Mouse (Mus musculus): ENCODE results near the gene Pdpn. TPM values are rescaled to one million over a fixed set of nuclear protein-coding genes. Genes with fewer than 3 reads are reported as not detected.

Pdpn gene
- polyA plus RNA-seq, 1 experiment from 2014 or later: 89.1 TPM

DNA sequence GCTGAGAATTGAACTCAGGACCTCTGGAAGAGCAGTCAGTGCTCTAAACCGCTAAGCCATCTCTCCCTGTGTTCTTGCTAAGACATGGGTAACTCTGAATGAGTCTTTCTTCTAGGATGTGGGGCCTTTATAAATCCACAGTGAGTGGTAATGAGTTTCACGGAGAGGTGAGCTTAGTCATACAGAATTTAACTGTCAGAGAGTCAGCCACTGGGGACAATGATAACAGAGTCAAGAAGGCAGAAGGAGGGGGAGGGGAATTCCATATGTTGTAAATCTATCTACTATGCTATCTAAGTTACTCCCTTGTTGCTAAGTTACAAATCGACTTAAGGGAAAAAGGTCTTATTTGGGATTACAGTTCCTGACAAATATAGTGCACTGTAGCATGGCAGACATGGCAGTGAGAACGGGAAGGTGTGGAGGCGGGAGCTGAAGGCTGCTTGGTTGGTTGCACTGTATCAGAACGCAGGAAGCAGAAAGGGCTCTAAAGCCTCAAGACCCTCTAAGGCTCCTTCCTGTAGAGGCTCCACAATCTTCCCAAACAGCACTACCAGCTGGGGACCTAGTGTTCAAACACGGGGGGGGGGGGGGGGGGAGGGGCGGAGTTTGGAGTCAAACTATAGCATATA is 39.5 kb downstream of the Pdpn start:
- H3K27me3 ChIP-seq: no peaks in the 10 kb centered on the region
- H3K4me1 ChIP-seq: peaks cover 9% of the 10 kb centered on the region
- no peak overlapping the region for H3K27ac ChIP-seq
- H3K9ac ChIP-seq: no peak overlapping the region
- H3K36me3 ChIP-seq: no peaks in the 10 kb centered on the region
- no peaks in the 10 kb centered on the region for H3K9me3 ChIP-seq (replicated peaks)
- peak; percentile 63; the same call in 1 of the 2 replicates for ATAC-seq (ENCODE audit: low FRiP score)
- WGBS: 55% methylated on average over 8 of the region's 8 CpGs
- H3K4me3 ChIP-seq: no peak overlapping the region
- H3K4me2 ChIP-seq (replicated peaks): no peak overlapping the region

DNA sequence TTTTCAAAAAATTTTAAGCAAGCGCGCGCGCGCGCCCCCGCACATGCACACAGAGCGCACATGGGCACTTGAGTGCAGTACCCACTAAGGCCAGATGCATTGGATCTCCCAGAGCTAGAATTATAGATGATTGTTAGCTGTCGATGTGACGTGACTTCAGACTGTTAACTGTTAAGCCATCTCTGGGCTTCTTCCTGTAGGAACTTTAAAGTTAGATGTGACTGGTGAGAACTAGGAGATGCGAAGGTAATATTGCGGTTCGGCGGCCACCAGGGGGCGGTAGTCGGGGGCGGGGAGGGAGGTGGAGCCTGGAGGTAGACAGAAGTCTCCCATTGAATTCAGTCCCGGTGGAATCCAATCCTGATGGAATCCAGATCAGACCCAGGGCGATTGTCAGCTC is 40.8 kb downstream of the Pdpn start:
- Histone ChIP-seq H3K9me3 (replicated peaks) (no peaks in the 10 kb centered on the region), H3K4me3 (no peak overlapping the region), H3K9ac (no peak overlapping the region), H3K36me3 (no peaks in the 10 kb centered on the region), H3K27ac (no peak overlapping the region), H3K4me2 (replicated peaks) (peak overlapping the region; percentile 14), H3K27me3 (no peaks in the 10 kb centered on the region), H3K4me1 (peaks cover 9% of the 10 kb centered on the region)
- WGBS: 37% methylated on average over 19 of the region's 19 CpGs
- 0 out of 2 replicates have a peak, but pooled peaks have one; percentile 20 for ATAC-seq (ENCODE audit: low FRiP score)

DNA sequence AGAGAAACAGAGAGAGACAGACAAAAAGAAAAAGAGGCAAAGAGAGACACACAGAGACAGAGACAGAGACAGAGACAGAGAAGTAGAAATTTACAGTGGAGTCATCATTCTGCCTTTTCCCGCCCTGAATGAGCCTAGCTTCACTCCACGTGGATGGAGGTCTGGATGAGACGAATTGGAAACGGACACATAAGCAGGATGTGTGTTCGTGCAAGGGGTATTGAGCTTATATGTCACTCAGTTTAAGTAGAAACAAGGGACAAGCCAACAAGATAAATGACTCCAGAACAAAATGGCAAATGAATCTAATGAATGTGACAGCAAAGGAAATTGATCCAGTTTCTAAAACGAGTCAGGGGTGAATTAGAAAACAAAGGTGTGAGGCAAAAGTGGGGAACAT is 41.4 kb downstream of the Pdpn start:
- ATAC-seq (ENCODE audit: low FRiP score): no peak
- peaks cover 9% of the 10 kb centered on the region for H3K4me1 ChIP-seq

DNA sequence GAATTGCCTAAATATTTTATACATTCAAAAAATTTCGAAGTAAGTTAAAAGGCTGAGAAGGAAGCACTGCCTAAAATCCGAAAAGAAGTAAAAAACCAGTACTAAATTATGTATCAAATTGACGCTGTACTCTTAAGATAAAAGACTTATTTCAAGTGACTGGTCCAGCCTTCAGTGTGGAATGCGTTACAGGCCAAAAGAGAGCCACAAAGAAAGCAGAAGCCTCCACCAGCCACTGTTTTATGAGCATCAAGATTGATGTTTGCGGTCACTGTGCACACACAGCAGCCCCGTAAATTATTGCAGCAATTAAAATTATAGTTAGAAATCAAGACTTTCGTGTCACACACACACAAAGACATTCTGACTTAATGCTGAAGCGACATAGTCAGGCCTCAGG is 43.8 kb downstream of the Pdpn start:
- no peak for ATAC-seq (ENCODE audit: low FRiP score)
- no peak overlapping the region for H3K4me2 ChIP-seq (replicated peaks)
- H3K27ac ChIP-seq: no peak overlapping the region
- H3K36me3 ChIP-seq: no peaks in the 10 kb centered on the region
- peaks cover 9% of the 10 kb centered on the region for H3K4me1 ChIP-seq
- no peaks in the 10 kb centered on the region for H3K27me3 ChIP-seq
- no peak overlapping the region for H3K4me3 ChIP-seq
- 85% methylated on average over 8 of the region's 8 CpGs for WGBS
- H3K9ac ChIP-seq: no peak overlapping the region
- H3K9me3 ChIP-seq (replicated peaks): no peaks in the 10 kb centered on the region

More for the DNA sequence above, 41.4 kb downstream of the Pdpn start:
- Histone ChIP-seq H3K27me3 (no peaks in the 10 kb centered on the region), H3K27ac (no peak overlapping the region), H3K4me2 (replicated peaks) (no peak overlapping the region), H3K9me3 (replicated peaks) (no peaks in the 10 kb centered on the region), H3K9ac (no peak overlapping the region), H3K4me3 (no peak overlapping the region), H3K36me3 (no peaks in the 10 kb centered on the region)
- WGBS: 40% methylated on average over 6 of the region's 6 CpGs

DNA sequence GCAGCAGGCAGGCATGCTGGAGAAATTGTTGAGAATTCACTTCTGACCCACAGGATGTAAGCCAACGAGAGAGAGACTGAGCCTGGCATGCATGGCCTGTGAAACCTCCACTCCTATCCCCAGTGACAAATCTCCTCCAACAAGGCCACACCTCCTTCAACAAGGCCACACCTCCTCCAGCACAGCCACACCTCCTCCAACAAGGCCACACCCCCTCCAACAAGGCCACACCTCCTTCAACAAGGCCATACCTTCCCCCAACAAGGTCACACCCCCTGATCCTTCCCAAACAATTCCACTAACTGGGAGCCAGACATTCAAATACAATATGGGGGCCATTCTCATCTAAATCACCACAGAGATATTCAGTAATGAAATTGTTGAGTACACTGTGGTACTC is 46.0 kb downstream of the Pdpn start:
- Histone ChIP-seq H3K9me3 (replicated peaks) (no peaks in the 10 kb centered on the region), H3K4me2 (replicated peaks) (no peak overlapping the region), H3K27me3 (no peaks in the 10 kb centered on the region), H3K27ac (no peak overlapping the region), H3K4me3 (no peak overlapping the region), H3K36me3 (no peaks in the 10 kb centered on the region), H3K4me1 (no peaks in the 10 kb centered on the region), H3K9ac (no peak overlapping the region)
- no peak for ATAC-seq (ENCODE audit: low FRiP score)
- 91% methylated on average over 1 of the region's 1 CpGs for WGBS

DNA sequence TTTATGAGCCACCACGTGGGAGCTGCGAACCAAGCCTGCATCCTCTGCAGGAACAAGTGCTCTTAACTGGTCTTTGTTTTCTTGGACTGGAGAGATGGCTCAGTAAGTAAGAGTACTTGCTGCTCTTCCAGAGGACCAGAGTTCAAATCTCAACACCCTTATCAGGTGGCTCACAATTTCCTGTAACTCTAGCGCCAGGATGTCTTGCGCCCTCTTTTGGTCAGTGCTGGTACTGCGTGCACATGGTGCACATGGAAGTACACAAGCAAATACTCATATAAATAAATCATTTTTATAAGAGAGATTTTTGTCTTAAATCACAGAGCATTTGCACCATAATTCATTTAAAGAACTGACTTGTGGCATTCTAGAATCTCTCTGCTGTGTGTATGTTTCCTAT is 51.3 kb downstream of the Pdpn start:
- H3K9me3 ChIP-seq (replicated peaks): no peaks in the 10 kb centered on the region
- H3K4me3 ChIP-seq: no peak overlapping the region
- no peak overlapping the region for H3K27ac ChIP-seq
- WGBS: 73% methylated on average over 5 of the region's 5 CpGs
- no peaks in the 10 kb centered on the region for H3K4me1 ChIP-seq
- H3K4me2 ChIP-seq (replicated peaks): no peak overlapping the region
- H3K36me3 ChIP-seq: no peaks in the 10 kb centered on the region
- ATAC-seq (ENCODE audit: low FRiP score): no peak
- no peak overlapping the region for H3K9ac ChIP-seq
- H3K27me3 ChIP-seq: no peaks in the 10 kb centered on the region

DNA sequence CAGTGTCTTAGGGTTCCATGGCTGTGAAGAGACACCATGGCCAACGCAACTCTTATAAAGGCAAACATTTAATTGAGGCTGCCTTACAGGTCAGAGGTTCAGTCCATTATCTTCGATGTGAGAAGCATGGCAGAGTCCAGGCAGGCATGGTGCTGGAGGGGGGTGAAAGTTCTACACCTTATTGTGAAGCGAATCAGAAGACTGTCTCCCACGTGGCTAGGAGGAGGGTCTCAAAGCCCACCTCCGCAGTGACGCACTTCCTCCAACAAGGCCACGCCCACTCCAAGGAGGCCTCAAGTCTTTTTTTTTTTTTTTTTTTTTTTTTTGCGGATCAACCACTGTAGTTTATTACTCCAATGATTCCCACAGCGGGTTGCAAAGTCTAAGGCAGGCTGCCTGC is 58.1 kb downstream of the Pdpn start:
- Histone ChIP-seq H3K9me3 (replicated peaks) (no peaks in the 10 kb centered on the region), H3K27me3 (no peaks in the 10 kb centered on the region), H3K27ac (no peak overlapping the region), H3K4me2 (replicated peaks) (no peak overlapping the region), H3K9ac (no peak overlapping the region), H3K4me3 (no peak overlapping the region), H3K4me1 (no peaks in the 10 kb centered on the region), H3K36me3 (no peaks in the 10 kb centered on the region)
- ATAC-seq (ENCODE audit: low FRiP score): no peak
- 78% methylated on average over 9 of the region's 9 CpGs for WGBS

DNA sequence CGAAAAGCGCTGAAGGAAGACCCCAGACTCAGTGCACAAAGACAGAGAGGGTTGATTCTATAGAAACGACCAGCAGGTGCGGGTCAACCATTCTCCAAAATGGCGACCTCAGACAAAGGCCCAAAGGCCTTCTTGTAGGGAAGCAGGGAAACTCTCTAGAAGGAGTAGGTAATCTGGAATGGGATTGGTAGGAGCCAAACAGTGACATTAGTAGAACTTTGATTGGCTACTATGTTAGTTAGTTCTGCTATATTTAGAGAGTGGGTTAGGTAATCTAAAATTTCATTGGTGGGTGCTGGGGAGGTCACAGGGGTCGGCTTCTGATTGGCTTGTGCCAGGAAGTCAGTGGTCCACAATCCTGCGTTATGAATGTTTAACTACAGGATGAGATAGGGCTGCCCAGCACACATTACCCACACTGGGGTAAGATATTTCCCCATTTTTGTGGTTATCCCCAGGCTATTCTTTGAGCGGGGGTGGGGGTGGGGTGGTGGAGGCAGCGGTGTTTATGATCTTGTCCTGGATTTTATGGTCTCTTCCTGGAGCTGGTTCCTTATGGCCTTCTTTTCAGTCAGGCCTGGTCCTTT is 59.7 kb downstream of the Pdpn start:
- ATAC-seq (ENCODE audit: low FRiP score): no peak
- Histone ChIP-seq H3K4me3 (no peak overlapping the region), H3K9me3 (replicated peaks) (0 out of 2 replicates have a peak, but pooled peaks cover under 1% of the 10 kb centered on the region), H3K27ac (no peak overlapping the region), H3K4me2 (replicated peaks) (no peak overlapping the region), H3K36me3 (no peaks in the 10 kb centered on the region), H3K9ac (no peak overlapping the region), H3K4me1 (no peaks in the 10 kb centered on the region), H3K27me3 (no peaks in the 10 kb centered on the region)
- WGBS: 88% methylated on average over 9 of the region's 9 CpGs

DNA sequence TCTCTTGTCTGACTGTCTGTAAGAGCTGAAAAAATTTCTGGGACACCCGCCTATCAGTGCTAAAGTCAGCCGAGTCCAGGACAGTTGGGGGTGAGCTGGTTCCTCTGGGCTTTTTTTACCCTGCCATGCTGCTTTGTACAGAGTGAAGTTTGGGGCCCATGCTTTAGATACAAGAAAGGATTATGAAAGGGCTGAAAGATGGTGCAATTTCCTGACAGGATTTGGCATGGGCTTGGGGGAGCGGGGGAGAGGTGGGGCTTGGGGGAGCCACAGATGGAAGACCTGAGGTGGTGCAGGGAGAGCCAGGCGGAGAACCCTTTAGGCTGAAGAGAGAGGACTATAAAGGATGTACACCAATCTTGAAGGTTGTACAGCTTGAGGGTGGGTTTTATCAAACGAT is 60.2 kb downstream of the Pdpn start:
- H3K9me3 ChIP-seq (replicated peaks): peaks cover 6% of the 10 kb centered on the region
- H3K4me1 ChIP-seq: no peaks in the 10 kb centered on the region
- H3K4me3 ChIP-seq: no peak overlapping the region
- H3K9ac ChIP-seq: no peak overlapping the region
- H3K27me3 ChIP-seq: no peaks in the 10 kb centered on the region
- H3K27ac ChIP-seq: no peak overlapping the region
- ATAC-seq (ENCODE audit: low FRiP score): no peak
- no peak overlapping the region for H3K4me2 ChIP-seq (replicated peaks)
- 94% methylated on average over 5 of the region's 5 CpGs for WGBS
- H3K36me3 ChIP-seq: no peaks in the 10 kb centered on the region

DNA sequence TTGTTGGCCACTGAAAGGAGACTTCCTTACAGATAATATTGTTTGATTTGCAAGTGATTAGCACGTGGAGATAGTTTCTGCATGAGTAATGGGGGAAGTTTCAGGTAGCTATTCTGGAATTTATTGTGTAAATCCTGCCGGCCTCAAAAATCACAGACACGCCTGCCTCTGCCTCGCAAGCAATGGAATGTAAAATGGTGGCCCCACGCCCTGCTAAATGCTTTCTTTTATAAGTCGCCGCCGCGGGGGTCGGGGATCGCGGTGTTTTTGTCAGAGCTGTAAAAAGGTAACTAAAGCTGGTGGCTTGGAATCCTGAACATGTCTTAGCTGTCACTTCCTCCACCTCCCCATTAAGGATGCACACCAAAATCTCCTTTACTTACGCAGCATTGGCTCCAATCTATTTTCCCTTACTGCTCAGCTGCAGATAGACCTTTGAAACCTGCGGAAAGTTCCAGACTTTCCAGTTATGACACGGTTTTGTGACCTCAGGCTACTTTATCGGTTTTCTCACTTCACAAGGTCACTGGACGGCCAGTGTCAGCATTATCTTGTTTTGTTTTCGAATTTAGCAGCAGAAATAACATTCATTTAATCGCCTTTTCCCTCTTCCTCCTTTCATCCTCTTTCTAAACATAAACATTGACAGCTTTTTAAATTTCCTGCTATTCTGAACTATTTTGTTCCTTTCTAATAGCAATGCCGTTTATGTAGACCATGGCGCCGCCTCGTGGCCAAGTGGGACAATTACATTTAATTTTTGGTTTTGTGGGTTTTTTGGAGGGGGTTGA is 60.9 kb downstream of the Pdpn start:
- no peak overlapping the region for H3K4me3 ChIP-seq
- no peaks in the 10 kb centered on the region for H3K27me3 ChIP-seq
- no peak overlapping the region for H3K27ac ChIP-seq
- no peaks in the 10 kb centered on the region for H3K4me1 ChIP-seq
- no peak overlapping the region for H3K9ac ChIP-seq
- ATAC-seq (ENCODE audit: low FRiP score): no peak
- WGBS: 29% methylated on average over 23 of the region's 23 CpGs
- H3K9me3 ChIP-seq (replicated peaks): peaks cover 6% of the 10 kb centered on the region
- H3K4me2 ChIP-seq (replicated peaks): no peak overlapping the region
- no peaks in the 10 kb centered on the region for H3K36me3 ChIP-seq

DNA sequence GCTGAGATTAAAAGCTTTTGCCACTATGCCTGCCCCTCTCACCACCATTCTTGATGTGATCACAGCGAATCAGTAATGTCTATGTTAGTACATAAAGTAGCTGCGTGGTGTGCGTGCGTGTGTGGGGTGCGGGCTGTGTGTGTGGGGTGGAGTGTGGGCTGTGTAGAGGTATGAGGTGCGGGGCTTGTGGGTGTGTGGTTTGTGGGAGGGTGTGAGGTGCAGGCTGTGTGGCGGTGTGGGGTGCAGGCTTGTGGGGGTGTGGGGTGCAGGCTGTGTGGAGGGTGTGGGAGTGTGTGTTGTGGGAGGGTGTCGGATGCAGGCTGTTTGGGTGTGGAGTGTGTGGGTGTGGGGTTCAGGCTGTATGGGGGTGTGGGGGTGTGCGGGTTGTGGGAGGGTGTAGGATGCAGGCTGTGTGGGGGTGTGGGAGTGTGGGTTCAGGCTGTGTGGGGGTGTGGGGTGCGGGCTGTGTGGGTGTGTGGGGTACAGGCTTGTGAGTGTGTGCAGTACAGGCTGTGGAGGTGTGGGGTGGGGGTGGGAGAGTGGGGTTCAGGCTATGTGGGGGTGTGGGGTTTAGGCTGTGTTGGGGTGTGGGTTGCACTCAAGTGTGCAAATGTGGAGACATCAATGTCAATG is 67.5 kb downstream of the Pdpn start:
- Histone ChIP-seq H3K9ac (no peak overlapping the region), H3K4me2 (replicated peaks) (no peak overlapping the region), H3K27me3 (no peaks in the 10 kb centered on the region), H3K27ac (no peak overlapping the region), H3K9me3 (replicated peaks) (peaks cover 6% of the 10 kb centered on the region), H3K4me1 (no peaks in the 10 kb centered on the region), H3K4me3 (no peak overlapping the region), H3K36me3 (no peaks in the 10 kb centered on the region)
- ATAC-seq (ENCODE audit: low FRiP score): no peak
- WGBS: 95% methylated on average over 10 of the region's 10 CpGs

DNA sequence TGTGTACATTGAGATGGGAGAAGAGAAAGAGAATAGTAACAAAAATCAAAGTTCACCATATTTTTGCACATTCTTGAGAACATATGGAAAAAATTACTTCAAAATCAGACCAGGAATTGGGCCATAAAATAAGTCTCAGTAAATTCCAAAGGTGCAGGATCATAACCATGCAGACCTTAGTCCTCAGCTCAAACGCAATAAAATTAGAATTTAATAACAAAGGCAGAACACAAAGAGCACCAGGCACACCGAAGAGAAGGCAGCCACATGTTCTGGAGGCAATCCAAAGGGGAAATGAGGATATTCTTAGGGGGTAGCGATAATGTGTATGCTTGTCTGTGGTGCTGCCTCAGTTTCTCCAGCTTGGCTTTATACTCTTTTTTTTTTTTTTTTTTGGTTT is 68.3 kb downstream of the Pdpn start:
- 73% methylated on average over 3 of the region's 3 CpGs for WGBS
- Histone ChIP-seq H3K4me2 (replicated peaks) (no peak overlapping the region), H3K9ac (no peak overlapping the region), H3K27me3 (no peaks in the 10 kb centered on the region), H3K4me3 (no peak overlapping the region), H3K36me3 (no peaks in the 10 kb centered on the region), H3K27ac (no peak overlapping the region), H3K9me3 (replicated peaks) (peaks cover 6% of the 10 kb centered on the region), H3K4me1 (no peaks in the 10 kb centered on the region)
- no peak for ATAC-seq (ENCODE audit: low FRiP score)
